Mouse (Mus musculus) bone marrow macrophage, adult 2 months (primary cell): Measurements from ENCODE around the gene Ptpa.
"Not testable (repeated sequence)": the region's sequence is repeated elsewhere in the genome, so short reads cannot be mapped to it uniquely, and the experiment has no call there.

Source experiments
- CTCF ChIP-seq: IDR thresholded peaks from 2 replicates; pipeline ENCODE4 v1.5.1; 2012; ENCODE audit warnings: low read depth, mild to moderate bottlenecking, low read length, moderate library complexity
- POLR2A ChIP-seq: IDR thresholded peaks from 2 replicates; pipeline ENCODE4 v1.6.1; 2012; ENCODE audit warnings: mild to moderate bottlenecking, low read depth, low read length, borderline replicate concordance

DNA sequence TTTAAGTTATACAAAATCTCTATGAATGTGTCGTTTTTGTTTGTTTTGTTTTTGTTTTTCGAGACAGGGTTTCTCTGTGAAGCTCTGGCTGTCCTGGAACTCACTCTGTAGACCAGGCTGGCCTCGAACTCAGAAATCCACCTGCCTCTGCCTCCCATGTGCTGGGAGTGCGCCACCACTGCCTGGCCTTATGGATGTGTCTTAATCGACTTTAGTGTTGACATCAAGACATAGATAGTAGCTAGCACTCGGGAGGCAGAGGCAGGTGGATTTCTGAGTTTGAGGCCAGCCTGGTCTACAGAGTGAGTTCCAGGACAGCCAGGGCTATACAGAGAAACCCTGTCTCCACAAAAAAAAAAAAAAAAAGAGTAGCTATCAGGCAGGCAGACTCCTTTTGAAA, 1.3 kb downstream of the Ptpa start:
- not testable (repeated sequence) for TF ChIP-seq CTCF, POLR2A
